Mouse (Mus musculus): ENCODE results near the gene Atf6b. TPM values are rescaled to one million over a fixed set of nuclear protein-coding genes. Genes with fewer than 3 reads are reported as not detected.
A peak's percentile ranks its signal among the peaks of the same experiment; 100 is the strongest.

The Atf6b gene
- polyA plus RNA-seq, 1 experiment from 2014 or later, result 39.6 TPM

DNA sequence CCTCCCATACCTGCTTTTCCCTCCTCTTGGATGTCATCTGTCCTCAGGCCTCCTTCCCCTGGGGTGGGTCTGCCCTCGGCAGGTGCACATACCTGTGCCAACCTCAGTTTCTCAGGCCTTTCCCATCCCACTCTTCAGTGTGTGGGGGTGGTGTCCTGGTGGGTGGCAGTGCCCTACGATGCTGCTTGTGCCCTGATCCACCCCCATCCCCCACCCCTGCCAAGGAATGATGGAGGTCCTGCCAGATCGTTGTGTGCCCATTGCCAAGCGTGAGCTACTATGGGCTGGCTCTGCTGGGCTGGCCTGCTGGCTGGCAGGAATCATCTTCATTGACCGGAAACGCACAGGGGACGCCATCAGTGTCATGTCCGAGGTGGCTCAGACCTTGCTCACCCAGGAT is 35.9 kb upstream of the Atf6b start:
- WGBS, result 87% methylated on average over 8 of the region's 8 CpGs
- H3K9ac ChIP-seq, result no peak overlapping the region
- no peaks in the 10 kb centered on the region for H3K9me3 ChIP-seq (replicated peaks)
- no peak overlapping the region for H3K27ac ChIP-seq
- H3K4me3 ChIP-seq, result no peak overlapping the region
- H3K27me3 ChIP-seq, result no peaks in the 10 kb centered on the region
- no peak for ATAC-seq (replicated peaks; ENCODE audit: insufficient number of reproducible peaks, insufficient read depth, low FRiP score, low read depth)
- peaks cover 38% of the 10 kb centered on the region for H3K36me3 ChIP-seq
- H3K4me1 ChIP-seq (replicated peaks), result peaks cover 27% of the 10 kb centered on the region
- H3K4me2 ChIP-seq, result no peak overlapping the region

GRCm38 (mm10) chr17:34613054-34613645 is 33.8 kb upstream of the Atf6b start:
- Histone ChIP-seq H3K4me1 (replicated peaks) (peaks cover 10% of the 10 kb centered on the region), H3K9ac (no peak overlapping the region), H3K27ac (no peak overlapping the region), H3K27me3 (no peaks in the 10 kb centered on the region), H3K4me3 (no peak overlapping the region), H3K36me3 (peaks cover 48% of the 10 kb centered on the region), H3K4me2 (no peak overlapping the region), H3K9me3 (replicated peaks) (no peaks in the 10 kb centered on the region)
- WGBS, result 88% methylated on average over 11 of the region's 11 CpGs
- ATAC-seq (replicated peaks; ENCODE audit: insufficient number of reproducible peaks, insufficient read depth, low FRiP score, low read depth), result no peak

DNA sequence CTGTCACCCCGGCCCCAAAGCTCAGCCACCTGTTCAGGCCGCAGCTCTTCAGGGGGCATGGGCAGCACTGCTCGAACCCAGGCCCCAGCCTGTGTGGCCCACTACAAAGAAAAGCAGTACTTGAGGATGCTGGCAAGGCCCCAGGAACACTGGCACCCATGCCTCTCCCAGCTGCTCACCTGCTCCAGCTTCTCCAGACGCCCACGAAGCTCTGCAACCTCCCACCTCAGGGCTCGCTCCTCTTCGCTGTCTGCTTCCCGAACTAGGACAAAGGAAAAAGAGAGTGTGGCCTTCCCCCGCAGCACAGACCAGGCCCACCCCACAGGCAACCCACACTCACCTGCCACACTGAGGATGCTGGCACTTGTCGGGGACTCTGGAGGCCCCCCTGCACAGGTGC is 33.1 kb upstream of the Atf6b start:
- H3K36me3 ChIP-seq, result peaks cover 48% of the 10 kb centered on the region
- peaks cover 4% of the 10 kb centered on the region for H3K4me1 ChIP-seq (replicated peaks)
- ATAC-seq (replicated peaks; ENCODE audit: insufficient number of reproducible peaks, insufficient read depth, low FRiP score, low read depth), result no peak
- H3K27ac ChIP-seq, result no peak overlapping the region
- no peaks in the 10 kb centered on the region for H3K27me3 ChIP-seq
- no peaks in the 10 kb centered on the region for H3K9me3 ChIP-seq (replicated peaks)
- 94% methylated on average over 10 of the region's 10 CpGs for WGBS
- H3K9ac ChIP-seq, result no peak overlapping the region
- H3K4me3 ChIP-seq, result no peak overlapping the region
- H3K4me2 ChIP-seq, result no peak overlapping the region

GRCm38 (mm10) chr17:34615871-34616270 is 31.1 kb upstream of the Atf6b start, which contains the start of gene Egfl8:
Gene Egfl8 (minus strand): TSS chr17:34615971.
- no peaks in the 10 kb centered on the region for H3K27me3 ChIP-seq
- WGBS, result 76% methylated on average over 6 of the region's 6 CpGs
- H3K36me3 ChIP-seq, result peaks cover 48% of the 10 kb centered on the region
- no peak within 1 kb of the TSS for H3K27ac ChIP-seq
- no peak within 1 kb of the TSS for H3K4me2 ChIP-seq
- H3K4me1 ChIP-seq (replicated peaks), result 0 out of 2 replicates have a peak, but pooled peaks cover 2% of the 10 kb centered on the region
- peak within 1 kb of the TSS; percentile 12; the same call in 1 of the 2 replicates for H3K9ac ChIP-seq
- H3K9me3 ChIP-seq (replicated peaks), result no peaks in the 10 kb centered on the region
- H3K4me3 ChIP-seq, result no peak within 1 kb of the TSS
- no peak for ATAC-seq (replicated peaks; ENCODE audit: insufficient number of reproducible peaks, insufficient read depth, low FRiP score, low read depth)

GRCm38 (mm10) chr17:34618999-34619398 is 27.9 kb upstream of the Atf6b start:
- no peaks in the 10 kb centered on the region for H3K9me3 ChIP-seq (replicated peaks)
- peaks cover 42% of the 10 kb centered on the region for H3K36me3 ChIP-seq
- H3K4me2 ChIP-seq, result no peak overlapping the region
- 0 out of 2 replicates have a peak, but pooled peaks cover 2% of the 10 kb centered on the region for H3K4me1 ChIP-seq (replicated peaks)
- no peaks in the 10 kb centered on the region for H3K27me3 ChIP-seq
- 20% methylated on average over 6 of the region's 6 CpGs for WGBS
- no peak overlapping the region for H3K27ac ChIP-seq
- H3K9ac ChIP-seq, result no peak overlapping the region
- ATAC-seq (replicated peaks; ENCODE audit: insufficient number of reproducible peaks, insufficient read depth, low FRiP score, low read depth), result no peak
- H3K4me3 ChIP-seq, result no peak overlapping the region

- Histone ChIP-seq H3K9ac (no peak overlapping the region), H3K9me3 (replicated peaks) (no peaks in the 10 kb centered on the region), H3K36me3 (peaks cover 49% of the 10 kb centered on the region), H3K27ac (no peak overlapping the region), H3K4me3 (no peak overlapping the region), H3K4me2 (no peak overlapping the region), H3K27me3 (no peaks in the 10 kb centered on the region), H3K4me1 (replicated peaks) (peaks cover 4% of the 10 kb centered on the region)
- no peak for ATAC-seq (replicated peaks; ENCODE audit: insufficient number of reproducible peaks, insufficient read depth, low FRiP score, low read depth)
- 90% methylated on average over 8 of the region's 8 CpGs for WGBS
Observed at GRCm38 (mm10) chr17:34621006-34621405, 25.9 kb upstream of the Atf6b start.

GRCm38 (mm10) chr17:34623161-34623560 is 23.8 kb upstream of the Atf6b start:
- H3K27ac ChIP-seq, result no peak overlapping the region
- peaks cover 13% of the 10 kb centered on the region for H3K4me1 ChIP-seq (replicated peaks)
- H3K9ac ChIP-seq, result no peak overlapping the region
- WGBS, result 84% methylated on average over 9 of the region's 9 CpGs
- no peaks in the 10 kb centered on the region for H3K27me3 ChIP-seq
- H3K9me3 ChIP-seq (replicated peaks), result no peaks in the 10 kb centered on the region
- no peak for ATAC-seq (replicated peaks; ENCODE audit: insufficient number of reproducible peaks, insufficient read depth, low FRiP score, low read depth)
- no peak overlapping the region for H3K4me2 ChIP-seq
- H3K36me3 ChIP-seq, result peaks cover 38% of the 10 kb centered on the region
- no peak overlapping the region for H3K4me3 ChIP-seq

GRCm38 (mm10) chr17:34624981-34625380 is 22.0 kb upstream of the Atf6b start:
- 86% methylated on average over 3 of the region's 3 CpGs for WGBS
- Histone ChIP-seq H3K4me1 (replicated peaks) (peaks cover 31% of the 10 kb centered on the region), H3K27me3 (peaks cover 11% of the 10 kb centered on the region), H3K4me3 (no peak overlapping the region), H3K9ac (no peak overlapping the region), H3K4me2 (no peak overlapping the region), H3K27ac (no peak overlapping the region), H3K9me3 (replicated peaks) (no peaks in the 10 kb centered on the region), H3K36me3 (peaks cover 35% of the 10 kb centered on the region)
- no peak for ATAC-seq (replicated peaks; ENCODE audit: insufficient number of reproducible peaks, insufficient read depth, low FRiP score, low read depth)

DNA sequence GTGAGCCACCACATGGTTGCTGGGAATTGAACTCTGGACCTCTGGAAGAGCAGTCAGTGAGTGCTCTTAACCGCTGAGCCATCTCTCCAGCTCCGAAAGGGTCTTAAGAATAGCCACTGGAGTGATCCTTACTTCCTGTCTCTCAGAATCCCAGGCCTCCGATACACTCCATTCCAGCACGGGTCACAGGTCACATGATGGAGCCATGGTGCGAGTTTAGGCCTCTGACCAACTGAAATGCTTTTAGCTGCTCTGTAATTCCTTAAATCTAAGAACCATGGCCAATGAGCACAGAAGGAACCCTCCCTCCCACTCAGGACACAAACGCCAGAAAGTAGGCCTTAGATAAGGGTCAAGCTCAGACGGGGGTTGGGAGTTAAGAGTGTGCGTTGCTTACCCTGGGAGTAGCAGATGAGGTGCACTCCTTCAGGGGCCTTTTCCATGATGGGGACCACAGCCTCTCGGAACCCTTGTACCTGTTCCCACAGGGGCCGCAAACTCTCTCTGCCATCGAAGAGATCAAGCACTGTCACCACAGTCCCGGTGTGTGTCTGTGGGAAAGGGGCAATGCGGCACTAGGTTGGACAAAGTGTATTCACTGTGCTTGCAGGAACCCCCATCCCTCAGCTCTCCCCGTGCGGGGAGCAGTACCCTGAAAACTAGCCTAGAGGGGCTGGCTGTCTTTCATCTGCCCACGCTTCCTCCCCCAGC is 20.7 kb upstream of the Atf6b start:
- H3K4me2 ChIP-seq, result peak overlapping the region; percentile 97
- H3K9ac ChIP-seq, result peak overlapping the region; percentile 80
- H3K27ac ChIP-seq, result peak overlapping the region; percentile 94
- 50% methylated on average over 16 of the region's 16 CpGs for WGBS
- no peaks in the 10 kb centered on the region for H3K9me3 ChIP-seq (replicated peaks)
- peaks cover 24% of the 10 kb centered on the region for H3K27me3 ChIP-seq
- H3K4me3 ChIP-seq, result peak overlapping the region; percentile 85
- H3K36me3 ChIP-seq, result peaks cover 33% of the 10 kb centered on the region
- ATAC-seq (replicated peaks; ENCODE audit: insufficient number of reproducible peaks, insufficient read depth, low FRiP score, low read depth), result no peak
- H3K4me1 ChIP-seq (replicated peaks), result peaks cover 40% of the 10 kb centered on the region

- H3K9ac ChIP-seq, result peak overlapping the region; percentile 80
- peaks cover 29% of the 10 kb centered on the region for H3K27me3 ChIP-seq
- peaks cover 45% of the 10 kb centered on the region for H3K4me1 ChIP-seq (replicated peaks)
- H3K4me2 ChIP-seq, result peak overlapping the region; percentile 97
- peak overlapping the region; percentile 94 for H3K27ac ChIP-seq
- ATAC-seq (replicated peaks; ENCODE audit: insufficient number of reproducible peaks, insufficient read depth, low FRiP score, low read depth), result peak; percentile 36; the same call in 1 of the 2 replicates
- H3K36me3 ChIP-seq, result peaks cover 29% of the 10 kb centered on the region
- WGBS, result 0% methylated on average over 18 of the region's 18 CpGs
- no peaks in the 10 kb centered on the region for H3K9me3 ChIP-seq (replicated peaks)
- H3K4me3 ChIP-seq, result peak overlapping the region; percentile 85
Observed at GRCm38 (mm10) chr17:34626773-34627092, 20.2 kb upstream of the Atf6b start.

GRCm38 (mm10) chr17:34627093-34627942 is 19.6 kb upstream of the Atf6b start:
- Histone ChIP-seq H3K4me1 (replicated peaks) (peaks cover 50% of the 10 kb centered on the region), H3K4me2 (peak overlapping the region; percentile 97), H3K9me3 (replicated peaks) (no peaks in the 10 kb centered on the region), H3K36me3 (peaks cover 23% of the 10 kb centered on the region), H3K4me3 (peak overlapping the region; percentile 85), H3K27ac (peak overlapping the region; percentile 94), H3K27me3 (peaks cover 35% of the 10 kb centered on the region), H3K9ac (peak overlapping the region; percentile 80)
- ATAC-seq (replicated peaks; ENCODE audit: insufficient number of reproducible peaks, insufficient read depth, low FRiP score, low read depth), result peak; percentile 86
- WGBS, result under 1% methylated on average over 43 of the region's 45 CpGs
